ENCODE assay signal across 27 mouse cellular contexts in the genomic region with DNA sequence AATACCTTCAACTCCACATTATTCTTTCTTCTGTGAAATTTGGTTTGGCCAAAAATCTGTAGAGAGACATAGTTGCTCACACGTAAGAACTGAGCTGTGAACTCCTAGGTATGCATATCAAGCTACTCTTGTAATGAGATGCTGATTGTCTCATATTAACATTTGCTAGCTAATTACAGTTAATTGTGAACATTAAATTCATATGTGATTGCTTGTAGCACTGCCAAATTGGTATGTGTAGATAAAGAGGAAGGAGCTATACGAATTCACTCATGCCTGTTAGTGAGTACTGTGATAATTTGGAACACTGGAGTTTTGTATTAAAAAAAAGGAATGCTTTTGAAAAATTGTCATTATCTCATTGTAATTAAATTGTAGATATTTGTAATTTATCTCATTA. TPM values are rescaled to one million over a fixed set of nuclear protein-coding genes. Genes with fewer than 3 reads are reported as not detected.
DNase-seq lines count a peak whose midpoint lies in the region; ATAC-seq lines count a peak whose summit lies in the region.
"Had no signal": no experiment of that assay in that cellular context is flagged by ENCODE, and none has a peak within 500 bp of the region (broad histone marks: within the 10 kb centered on the region; RNA-seq: fewer than 3 reads in every experiment).

No protein-coding gene starts in this region.

- H3K9ac ChIP-seq in forebrain, embryonic 13.5 days = no peak overlapping the region
- H3K9ac ChIP-seq in forebrain, embryonic 15.5 days (replicated peaks) = no peak overlapping the region
- no peak overlapping the region for H3K9ac ChIP-seq in forebrain, embryonic 16.5 days (replicated peaks; ENCODE audit: low read depth, low read length)
- no peak overlapping the region for H3K9ac ChIP-seq in neural tube, embryonic 13.5 days
- H3K9ac ChIP-seq in neural tube, embryonic 15.5 days (replicated peaks) = no peak overlapping the region
- H3K9ac ChIP-seq in intestine, embryonic 15.5 days = no peak overlapping the region
- H3K9ac ChIP-seq: embryonic facial prominence, embryonic 13.5 days; embryonic facial prominence, embryonic 15.5 days had no signal

- no peak overlapping the region for H3K4me3 ChIP-seq in forebrain, embryonic 13.5 days
- H3K4me3 ChIP-seq in forebrain, embryonic 15.5 days = no peak overlapping the region
- H3K4me3 ChIP-seq in forebrain, embryonic 16.5 days (replicated peaks; ENCODE audit: low read length) = no peak overlapping the region
- H3K4me3 ChIP-seq in forebrain, embryonic 10.5 days = no peak overlapping the region
- H3K4me3 ChIP-seq in neural tube, embryonic 13.5 days = no peak overlapping the region
- no peak overlapping the region for H3K4me3 ChIP-seq in neural tube, embryonic 15.5 days (replicated peaks)
- H3K4me3 ChIP-seq in intestine, embryonic 15.5 days (replicated peaks) = no peak overlapping the region
- H3K4me3 ChIP-seq: embryonic facial prominence, embryonic 13.5 days; embryonic facial prominence, embryonic 15.5 days; erythroblast, embryonic 14.5 days had no signal

- H3K27me3 ChIP-seq in forebrain, embryonic 13.5 days = no peaks in the 10 kb centered on the region
- no peaks in the 10 kb centered on the region for H3K27me3 ChIP-seq in forebrain, embryonic 15.5 days
- no peaks in the 10 kb centered on the region for H3K27me3 ChIP-seq in forebrain, embryonic 16.5 days (replicated peaks; ENCODE audit: control insufficient read depth, insufficient read depth, low read length)
- no peaks in the 10 kb centered on the region for H3K27me3 ChIP-seq in forebrain, embryonic 10.5 days (ENCODE audit: poor library complexity, severe bottlenecking)
- no peaks in the 10 kb centered on the region for H3K27me3 ChIP-seq in neural tube, embryonic 13.5 days
- H3K27me3 ChIP-seq in neural tube, embryonic 15.5 days (replicated peaks) = no peaks in the 10 kb centered on the region
- H3K27me3 ChIP-seq in intestine, embryonic 15.5 days (replicated peaks) = no peaks in the 10 kb centered on the region
- H3K27me3 ChIP-seq: CH12.LX; embryonic facial prominence, embryonic 13.5 days; embryonic facial prominence, embryonic 15.5 days; Patski had no signal

- H3K9me3 ChIP-seq in forebrain, embryonic 13.5 days (replicated peaks) = no peaks in the 10 kb centered on the region
- H3K9me3 ChIP-seq in forebrain, embryonic 15.5 days = no peaks in the 10 kb centered on the region
- H3K9me3 ChIP-seq in forebrain, embryonic 16.5 days (ENCODE audit: control insufficient read depth, low read length) = no peaks in the 10 kb centered on the region
- H3K9me3 ChIP-seq in forebrain, embryonic 10.5 days = no peaks in the 10 kb centered on the region
- H3K9me3 ChIP-seq in neural tube, embryonic 13.5 days = no peaks in the 10 kb centered on the region
- no peaks in the 10 kb centered on the region for H3K9me3 ChIP-seq in neural tube, embryonic 15.5 days (replicated peaks)
- no peaks in the 10 kb centered on the region for H3K9me3 ChIP-seq in intestine, embryonic 15.5 days
- H3K9me3 ChIP-seq: embryonic facial prominence, embryonic 13.5 days; embryonic facial prominence, embryonic 15.5 days; G1E had no signal

- WGBS in forebrain, embryonic 13.5 days = 63% methylated on average over 2 of the region's 2 CpGs
- 34% methylated on average over 2 of the region's 2 CpGs for WGBS in forebrain, embryonic 15.5 days
- 31% methylated on average over 2 of the region's 2 CpGs for WGBS in forebrain, embryonic 16.5 days
- 94% methylated on average over 2 of the region's 2 CpGs for WGBS in forebrain, embryonic 10.5 days
- 60% methylated on average over 2 of the region's 2 CpGs for WGBS in neural tube, embryonic 13.5 days
- WGBS in neural tube, embryonic 15.5 days = 54% methylated on average over 2 of the region's 2 CpGs
- 89% methylated on average over 2 of the region's 2 CpGs for WGBS in intestine, embryonic 15.5 days

- peak; percentile 51 for ATAC-seq in forebrain, embryonic 13.5 days
- ATAC-seq in forebrain, embryonic 15.5 days (replicated peaks) = no peak
- ATAC-seq in forebrain, embryonic 16.5 days = peak; percentile 49; the same call in 1 of the 2 replicates
- peak; percentile 43; the same call in 1 of the 2 replicates for ATAC-seq in neural tube, embryonic 13.5 days (ENCODE audit: low read depth)
- peak; percentile 50; the same call in 1 of the 2 replicates for ATAC-seq in neural tube, embryonic 15.5 days (ENCODE audit: low FRiP score)
- no peak for ATAC-seq in intestine, embryonic 15.5 days
- ATAC-seq: activated CD4-positive, CD25-positive, alpha-beta regulatory T cell, adult 4 months; CD4-positive, CD25-positive, alpha-beta regulatory T cell, adult 4 months; Patski had no signal

- no peaks in the 10 kb centered on the region for H3K4me1 ChIP-seq in forebrain, embryonic 13.5 days
- H3K4me1 ChIP-seq in forebrain, embryonic 15.5 days = no peaks in the 10 kb centered on the region
- H3K4me1 ChIP-seq in forebrain, embryonic 16.5 days (replicated peaks; ENCODE audit: control insufficient read depth, insufficient read depth, low read length) = no peaks in the 10 kb centered on the region
- no peaks in the 10 kb centered on the region for H3K4me1 ChIP-seq in forebrain, embryonic 10.5 days
- H3K4me1 ChIP-seq in neural tube, embryonic 13.5 days (replicated peaks) = no peaks in the 10 kb centered on the region
- H3K4me1 ChIP-seq in neural tube, embryonic 15.5 days = no peaks in the 10 kb centered on the region
- no peaks in the 10 kb centered on the region for H3K4me1 ChIP-seq in intestine, embryonic 15.5 days (replicated peaks)
- H3K4me1 ChIP-seq: embryonic facial prominence, embryonic 13.5 days; embryonic facial prominence, embryonic 15.5 days had no signal

- H3K27ac ChIP-seq in forebrain, embryonic 13.5 days = no peak overlapping the region
- no peak overlapping the region for H3K27ac ChIP-seq in forebrain, embryonic 15.5 days (replicated peaks)
- no peak overlapping the region for H3K27ac ChIP-seq in forebrain, embryonic 16.5 days (ENCODE audit: low read length)
- no peak overlapping the region for H3K27ac ChIP-seq in forebrain, embryonic 10.5 days
- H3K27ac ChIP-seq in neural tube, embryonic 13.5 days (replicated peaks) = no peak overlapping the region
- no peak overlapping the region for H3K27ac ChIP-seq in neural tube, embryonic 15.5 days (replicated peaks)
- H3K27ac ChIP-seq in intestine, embryonic 15.5 days = no peak overlapping the region
- H3K27ac ChIP-seq: embryonic facial prominence, embryonic 13.5 days; embryonic facial prominence, embryonic 15.5 days had no signal

- H3K4me2 ChIP-seq in forebrain, embryonic 13.5 days = no peak overlapping the region
- no peak overlapping the region for H3K4me2 ChIP-seq in forebrain, embryonic 15.5 days (replicated peaks)
- no peak overlapping the region for H3K4me2 ChIP-seq in forebrain, embryonic 16.5 days (ENCODE audit: low read length)
- no peak overlapping the region for H3K4me2 ChIP-seq in neural tube, embryonic 13.5 days
- H3K4me2 ChIP-seq in neural tube, embryonic 15.5 days = no peak overlapping the region
- H3K4me2 ChIP-seq in intestine, embryonic 15.5 days (replicated peaks) = no peak overlapping the region
- H3K4me2 ChIP-seq: embryonic facial prominence, embryonic 13.5 days; embryonic facial prominence, embryonic 15.5 days had no signal

- no peak for DNase-seq in forebrain, embryonic 10.5 days (ENCODE audit: extremely low spot score, low spot score)
- no peak for DNase-seq in neural tube, embryonic 10.5 days (ENCODE audit: extremely low spot score, low spot score)
- DNase-seq: adrenal gland, adult 8-10 months; adrenal gland, postnatal 14 days; adrenal gland, postnatal 36 days; B cell, adult 2 months; cerebellum, adult 11 months; cerebellum, adult 18-20 months; cerebellum, adult 8-10 months; cerebellum, adult 9-11 months; cerebellum, postnatal 14 days; cerebellum, postnatal 36 days; embryo, embryonic 11 days had no signal

- H3K36me3 ChIP-seq in forebrain, embryonic 13.5 days (ENCODE audit: poor library complexity, severe bottlenecking) = no peaks in the 10 kb centered on the region
- no peaks in the 10 kb centered on the region for H3K36me3 ChIP-seq in forebrain, embryonic 15.5 days
- H3K36me3 ChIP-seq in forebrain, embryonic 16.5 days (ENCODE audit: control insufficient read depth, insufficient read depth) = no peaks in the 10 kb centered on the region
- no peaks in the 10 kb centered on the region for H3K36me3 ChIP-seq in forebrain, embryonic 10.5 days (replicated peaks)
- no peaks in the 10 kb centered on the region for H3K36me3 ChIP-seq in neural tube, embryonic 13.5 days
- H3K36me3 ChIP-seq in neural tube, embryonic 15.5 days = no peaks in the 10 kb centered on the region
- no peaks in the 10 kb centered on the region for H3K36me3 ChIP-seq in intestine, embryonic 15.5 days
- H3K36me3 ChIP-seq: embryonic facial prominence, embryonic 13.5 days; embryonic facial prominence, embryonic 15.5 days; G1E had no signal

RNA-seq across cellular contexts. Expression of gene Sema3c, which starts 48.5 kb away (rescaled TPM):
- 16.6 and 17.4 TPM in 2 replicates for polyA plus RNA-seq in forebrain, embryonic 13.5 days (2015; fragmentation: Nextera tagmentation; extraction: Ambion mirVana)
- 32.2 and 34.9 TPM in 2 replicates for polyA plus RNA-seq in forebrain, embryonic 15.5 days (2015; fragmentation: Nextera tagmentation; extraction: Ambion mirVana)
- polyA plus RNA-seq in forebrain, embryonic 16.5 days (2015; fragmentation: Nextera tagmentation; extraction: Ambion mirVana) = 30.3 and 38.8 TPM in 2 replicates
- polyA plus RNA-seq in forebrain, embryonic 10.5 days (2016; fragmentation: Nextera tagmentation; extraction: Ambion mirVana) = 5.8 and 6.7 TPM in 2 replicates
- polyA plus RNA-seq in neural tube, embryonic 13.5 days (2015; fragmentation: Nextera tagmentation; extraction: Ambion mirVana) = 30.3 and 31.7 TPM in 2 replicates
- polyA plus RNA-seq in neural tube, embryonic 15.5 days (2015; fragmentation: Nextera tagmentation; extraction: Ambion mirVana) = 30.5 and 33.0 TPM in 2 replicates
- polyA plus RNA-seq in intestine, embryonic 15.5 days (2015; fragmentation: Nextera tagmentation; extraction: Ambion mirVana) = 38.1 and 43.6 TPM in 2 replicates
- polyA plus RNA-seq: CD4-positive, CD25-positive, alpha-beta regulatory T cell, adult 4 months; erythroblast, embryonic 14.5 days; G1E had no signal

Comparison
In these comparisons a context has a peak if more than half of its experiments do, and no peak if none do; other contexts are left out.
1. ATAC-seq: peak in forebrain, embryonic 13.5 days (single experiment), forebrain, embryonic 16.5 days (single experiment), neural tube, embryonic 13.5 days (single experiment) and neural tube, embryonic 15.5 days (single experiment); none in forebrain, embryonic 15.5 days (single experiment) and intestine, embryonic 15.5 days (single experiment).